Mouse (Mus musculus) limb, embryonic 15.5 days (tissue): ENCODE results near the gene Nsmce1. TPM values are rescaled to one million over a fixed set of nuclear protein-coding genes. Genes with fewer than 3 reads are reported as not detected.
A peak's percentile ranks its signal among the peaks of the same experiment; 100 is the strongest.

ENCODE experiments used
- ATAC-seq: fragments of 200-750 bp; cut with Nextera tagmentation; 2 replicates; pipeline ENCODE4 v1.8.0; 2017; ENCODE audit warnings: low read depth, moderate TSS enrichment; ENCODE audit not compliant: insufficient number of reproducible peaks, low FRiP score, low TSS enrichment
- H3K27ac ChIP-seq: fragments of 300-500 bp; sonication (generic); 2 replicates; pipeline ENCODE4 v1.5.1; 2015; ENCODE audit warnings: moderate library complexity, mild to moderate bottlenecking, inconsistent platforms
- H3K27me3 ChIP-seq: fragments of 300-500 bp; sonication (generic); 2 replicates; pipeline ENCODE4 v1.6.1; 2015; ENCODE audit warnings: inconsistent platforms
- H3K36me3 ChIP-seq: fragments of 300-500 bp; sonication (generic); 2 replicates; pipeline ENCODE4 v1.6.1; 2015; ENCODE audit warnings: inconsistent platforms
- H3K4me1 ChIP-seq: fragments of 300-500 bp; sonication (generic); 2 replicates; pipeline ENCODE4 v1.6.1; 2015; ENCODE audit warnings: inconsistent platforms
- H3K4me2 ChIP-seq: fragments of 300-500 bp; sonication (generic); 2 replicates; pipeline ENCODE4 v1.6.1; 2015; ENCODE audit warnings: mild to moderate bottlenecking, inconsistent platforms
- H3K4me3 ChIP-seq: fragments of 300-500 bp; sonication (generic); 2 replicates; pipeline ENCODE4 v1.5.1; 2015; ENCODE audit warnings: mild to moderate bottlenecking, inconsistent platforms
- H3K9ac ChIP-seq: fragments of 300-500 bp; sonication (generic); 2 replicates; pipeline ENCODE4 v1.6.1; 2015; ENCODE audit warnings: inconsistent platforms
- H3K9me3 ChIP-seq: fragments of 300-500 bp; sonication (generic); 2 replicates; pipeline ENCODE4 v1.6.1; 2016; ENCODE audit warnings: inconsistent platforms
- WGBS: fragments of 180-500 bp; shearing (Covaris S2); methylation state at CpG from one replicate; pipeline ENCODE4 v1.1.7; 2015; 5-methylcytosine and 5-hydroxymethylcytosine counted together
- polyA plus RNA-seq: library from polyadenylated mRNA; unstranded; fragments of >200 nt; fragmentation: Nextera tagmentation; extraction: Ambion mirVana; gene quantifications from 2 replicates; pipeline ENCODE4 v1.2.1, GENCODE M21; 2015

The Nsmce1 gene
- polyA plus RNA-seq, 1 experiment from 2014 or later: 102 TPM

DNA sequence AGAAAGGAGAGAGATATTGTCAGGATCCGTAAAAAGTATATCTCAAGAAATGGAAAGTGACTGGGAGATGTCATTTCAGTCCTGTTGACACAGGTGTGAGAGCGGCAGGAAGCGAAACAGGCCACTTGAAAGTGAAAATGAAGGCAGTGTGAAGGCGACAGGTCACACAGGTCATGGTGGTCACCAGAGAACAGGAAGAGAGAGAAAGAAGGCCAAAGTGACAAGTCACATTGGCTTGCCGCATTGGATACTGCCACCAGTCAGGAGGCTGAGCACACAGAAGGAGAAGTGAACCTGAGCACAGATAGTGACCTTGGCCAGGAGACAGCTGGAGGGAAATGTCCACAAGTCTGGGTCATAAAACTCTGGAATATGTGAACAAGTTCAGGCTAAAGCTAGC is 20.0 kb upstream of the Nsmce1 start:
- no peak for ATAC-seq
- no peaks in the 10 kb centered on the region for H3K9me3 ChIP-seq
- H3K27me3 ChIP-seq: no peaks in the 10 kb centered on the region
- H3K4me3 ChIP-seq: no peak overlapping the region
- H3K9ac ChIP-seq: no peak overlapping the region
- 82% methylated on average over 5 of the region's 5 CpGs for WGBS
- no peak overlapping the region for H3K4me2 ChIP-seq
- no peaks in the 10 kb centered on the region for H3K36me3 ChIP-seq
- peaks cover 18% of the 10 kb centered on the region for H3K4me1 ChIP-seq
- no peak overlapping the region for H3K27ac ChIP-seq

- Histone ChIP-seq H3K4me3 (no peak overlapping the region), H3K4me2 (no peak overlapping the region), H3K9ac (no peak overlapping the region), H3K9me3 (no peaks in the 10 kb centered on the region), H3K4me1 (no peaks in the 10 kb centered on the region), H3K27ac (no peak overlapping the region), H3K36me3 (no peaks in the 10 kb centered on the region), H3K27me3 (no peaks in the 10 kb centered on the region)
- no peak for ATAC-seq
- WGBS: 78% methylated on average over 2 of the region's 2 CpGs
Observed at GRCm38 (mm10) chr7:125507279-125507678, 15.9 kb upstream of the Nsmce1 start.

GRCm38 (mm10) chr7:125505568-125505967 is 14.2 kb upstream of the Nsmce1 start:
- no peaks in the 10 kb centered on the region for H3K36me3 ChIP-seq
- no peak overlapping the region for H3K27ac ChIP-seq
- H3K9me3 ChIP-seq: no peaks in the 10 kb centered on the region
- WGBS: 83% methylated on average over 10 of the region's 10 CpGs
- no peak overlapping the region for H3K4me2 ChIP-seq
- no peak overlapping the region for H3K9ac ChIP-seq
- H3K4me3 ChIP-seq: no peak overlapping the region
- no peaks in the 10 kb centered on the region for H3K4me1 ChIP-seq
- no peak for ATAC-seq
- H3K27me3 ChIP-seq: no peaks in the 10 kb centered on the region

DNA sequence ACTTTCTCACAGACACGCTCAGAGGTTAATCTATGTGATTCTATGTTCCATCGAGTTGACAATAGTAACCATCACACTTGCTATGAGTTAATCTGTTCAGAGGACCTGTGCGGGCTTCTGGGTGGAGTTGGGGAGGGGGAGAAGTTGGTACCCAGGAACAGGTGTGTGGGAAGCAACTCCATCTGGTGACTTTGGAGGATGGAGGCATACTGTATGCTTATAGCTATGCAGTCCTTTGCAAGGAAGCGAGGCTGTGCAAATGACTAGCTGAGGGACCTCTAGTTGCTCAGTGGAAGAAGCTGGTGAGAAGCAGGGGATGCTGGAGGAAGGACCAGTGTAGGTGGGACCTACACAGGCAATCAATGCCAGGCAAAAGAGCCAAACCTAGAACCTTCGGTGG is 13.2 kb upstream of the Nsmce1 start:
- H3K9ac ChIP-seq: no peak overlapping the region
- H3K36me3 ChIP-seq: no peaks in the 10 kb centered on the region
- no peak overlapping the region for H3K4me3 ChIP-seq
- H3K9me3 ChIP-seq: no peaks in the 10 kb centered on the region
- WGBS: 86% methylated on average over 5 of the region's 5 CpGs
- no peak for ATAC-seq
- H3K4me1 ChIP-seq: peaks cover 5% of the 10 kb centered on the region
- H3K4me2 ChIP-seq: no peak overlapping the region
- H3K27me3 ChIP-seq: no peaks in the 10 kb centered on the region
- H3K27ac ChIP-seq: no peak overlapping the region

DNA sequence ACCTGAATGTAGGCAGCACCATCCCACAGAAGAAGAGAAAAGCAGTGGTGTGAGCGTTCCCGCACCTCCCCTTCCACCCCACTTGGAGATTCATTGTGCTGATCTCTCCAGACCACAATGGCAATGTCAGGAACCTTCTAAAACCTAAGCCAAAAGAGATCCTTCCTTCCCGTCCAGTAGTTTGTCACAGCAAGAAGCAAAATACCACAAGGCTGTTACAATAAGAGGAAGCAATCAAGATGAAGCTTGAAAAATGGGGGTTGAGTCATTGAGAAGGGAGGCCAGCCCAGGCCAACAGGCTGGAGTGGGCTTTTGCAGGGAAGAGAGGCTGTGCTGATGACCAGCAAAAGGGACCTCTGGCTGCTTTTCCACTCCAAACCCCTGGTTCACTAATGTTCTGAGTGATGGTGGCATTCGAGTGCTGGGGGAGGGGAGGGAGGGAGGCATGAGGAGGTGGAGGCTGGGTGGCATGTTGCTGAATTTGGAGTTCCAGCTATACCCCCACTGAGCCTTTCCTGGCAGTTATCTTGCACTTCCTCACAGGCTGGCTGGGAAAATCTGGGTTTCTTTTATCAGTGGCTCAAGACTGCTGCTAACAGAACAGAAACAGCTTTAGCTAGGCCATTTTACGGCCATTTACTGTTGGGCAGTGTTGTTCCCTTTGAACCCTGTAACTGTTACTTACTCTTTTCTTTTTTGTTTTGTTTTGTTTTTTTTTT is 12.1 kb upstream of the Nsmce1 start:
- 81% methylated on average over 5 of the region's 5 CpGs for WGBS
- no peak overlapping the region for H3K4me2 ChIP-seq
- H3K9me3 ChIP-seq: no peaks in the 10 kb centered on the region
- peaks cover 5% of the 10 kb centered on the region for H3K4me1 ChIP-seq
- no peak overlapping the region for H3K27ac ChIP-seq
- no peak overlapping the region for H3K9ac ChIP-seq
- H3K36me3 ChIP-seq: no peaks in the 10 kb centered on the region
- no peak for ATAC-seq
- no peak overlapping the region for H3K4me3 ChIP-seq
- no peaks in the 10 kb centered on the region for H3K27me3 ChIP-seq

- H3K36me3 ChIP-seq: no peaks in the 10 kb centered on the region
- no peaks in the 10 kb centered on the region for H3K27me3 ChIP-seq
- no peak overlapping the region for H3K27ac ChIP-seq
- WGBS: 90% methylated on average over 7 of the region's 7 CpGs
- ATAC-seq: no peak
- no peak overlapping the region for H3K9ac ChIP-seq
- peaks cover 5% of the 10 kb centered on the region for H3K4me1 ChIP-seq
- H3K4me2 ChIP-seq: no peak overlapping the region
- H3K9me3 ChIP-seq: no peaks in the 10 kb centered on the region
- no peak overlapping the region for H3K4me3 ChIP-seq
Observed at GRCm38 (mm10) chr7:125500879-125501278, 9.5 kb upstream of the Nsmce1 start.

DNA sequence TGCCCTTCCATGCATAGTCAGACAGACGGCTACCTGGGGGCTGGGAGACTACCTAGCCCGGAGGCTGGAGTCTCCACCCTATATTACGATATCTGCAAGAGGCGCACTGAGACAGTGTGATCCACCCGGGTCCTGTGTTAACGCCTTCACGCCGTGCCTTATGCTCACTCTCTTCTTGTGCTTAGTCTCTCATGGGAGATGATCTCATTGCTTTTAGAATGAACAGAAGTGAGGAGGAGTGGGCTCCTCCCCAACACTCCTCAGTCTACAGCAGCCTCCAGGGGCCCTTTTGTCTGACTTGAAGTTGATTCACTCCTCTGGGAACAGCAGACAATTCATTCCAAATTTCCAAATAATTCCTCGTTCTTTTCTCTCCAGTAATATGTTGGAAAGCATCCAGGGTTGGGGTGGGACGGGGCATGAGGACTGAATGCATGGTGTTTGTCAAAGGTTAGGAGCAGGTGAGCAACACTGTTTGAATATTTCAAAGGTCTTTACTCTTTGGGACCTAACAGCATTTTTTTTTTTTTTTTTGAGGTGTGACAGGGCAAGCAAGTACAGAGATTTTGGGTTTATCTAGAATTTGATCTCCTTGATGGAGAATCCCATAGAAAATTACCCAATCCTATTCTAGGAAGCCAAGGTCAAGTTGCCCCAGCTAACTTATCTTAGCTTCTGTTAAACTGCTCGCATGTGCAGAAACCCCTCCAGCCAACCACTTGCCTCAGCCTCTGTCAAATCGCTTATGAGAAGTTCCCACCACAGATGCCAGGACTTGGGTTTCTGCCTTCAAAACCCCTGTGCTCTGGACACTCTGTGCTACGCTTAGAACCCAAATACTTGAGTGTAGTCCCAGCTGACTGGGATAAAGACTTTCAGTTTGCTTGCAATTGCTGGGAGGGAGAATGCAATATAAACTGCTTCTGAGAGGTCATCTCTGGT is 8.8 kb upstream of the Nsmce1 start:
- Histone ChIP-seq H3K4me1 (peaks cover 5% of the 10 kb centered on the region), H3K4me2 (no peak overlapping the region), H3K4me3 (no peak overlapping the region), H3K27me3 (no peaks in the 10 kb centered on the region), H3K27ac (no peak overlapping the region), H3K9ac (no peak overlapping the region), H3K36me3 (no peaks in the 10 kb centered on the region), H3K9me3 (no peaks in the 10 kb centered on the region)
- ATAC-seq: no peak
- 62% methylated on average over 13 of the region's 13 CpGs for WGBS

GRCm38 (mm10) chr7:125495864-125496440 is 4.6 kb upstream of the Nsmce1 start:
- ATAC-seq: no peak
- H3K9me3 ChIP-seq: no peaks in the 10 kb centered on the region
- H3K9ac ChIP-seq: no peak overlapping the region
- H3K36me3 ChIP-seq: no peaks in the 10 kb centered on the region
- WGBS: 80% methylated on average over 6 of the region's 6 CpGs
- no peaks in the 10 kb centered on the region for H3K27me3 ChIP-seq
- no peak overlapping the region for H3K4me3 ChIP-seq
- H3K27ac ChIP-seq: no peak overlapping the region
- H3K4me1 ChIP-seq: peaks cover 15% of the 10 kb centered on the region
- H3K4me2 ChIP-seq: no peak overlapping the region

DNA sequence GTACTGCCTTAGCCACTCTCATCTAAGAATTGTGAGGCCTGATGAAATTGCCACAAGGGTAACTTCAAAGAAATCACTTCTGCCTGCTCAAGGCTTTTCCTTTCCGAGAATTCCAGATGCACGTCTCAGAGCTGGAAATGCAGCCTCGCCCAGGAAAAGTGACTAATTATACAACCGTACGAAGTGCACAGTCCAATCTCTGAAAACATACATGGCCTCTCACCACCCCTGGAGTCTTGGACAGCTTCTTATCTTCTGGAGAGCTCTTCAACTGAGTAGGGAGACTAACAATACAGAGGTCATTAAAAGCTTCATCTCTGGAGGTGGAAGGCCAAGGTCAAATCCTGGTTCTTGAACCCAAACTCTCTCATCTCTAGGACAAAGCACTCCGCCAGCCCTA is 1.2 kb upstream of the Nsmce1 start:
- ATAC-seq: no peak
- H3K9ac ChIP-seq: no peak overlapping the region
- H3K27ac ChIP-seq: no peak overlapping the region
- no peak overlapping the region for H3K4me3 ChIP-seq
- peaks cover 21% of the 10 kb centered on the region for H3K4me1 ChIP-seq
- no peaks in the 10 kb centered on the region for H3K27me3 ChIP-seq
- no peaks in the 10 kb centered on the region for H3K36me3 ChIP-seq
- H3K4me2 ChIP-seq: no peak overlapping the region
- WGBS: 68% methylated on average over 6 of the region's 6 CpGs
- H3K9me3 ChIP-seq: no peaks in the 10 kb centered on the region

- Histone ChIP-seq H3K27me3 (no peaks in the 10 kb centered on the region), H3K36me3 (0 out of 2 replicates have a peak, but pooled peaks cover under 1% of the 10 kb centered on the region), H3K4me2 (peak overlapping the region; percentile 68), H3K9me3 (no peaks in the 10 kb centered on the region), H3K9ac (peak overlapping the region; percentile 50), H3K4me1 (peaks cover 21% of the 10 kb centered on the region), H3K27ac (peak overlapping the region; percentile 87), H3K4me3 (peak overlapping the region; percentile 62)
- WGBS: 24% methylated on average over 12 of the region's 12 CpGs
- ATAC-seq: no peak
Observed at GRCm38 (mm10) chr7:125491760-125492159, 364 bp upstream of the Nsmce1 start.

GRCm38 (mm10) chr7:125489636-125490035 is 1.8 kb downstream of the Nsmce1 start:
- 96% methylated on average over 2 of the region's 2 CpGs for WGBS
- Histone ChIP-seq H3K9ac (no peak overlapping the region), H3K27ac (no peak overlapping the region), H3K4me1 (peaks cover 21% of the 10 kb centered on the region), H3K36me3 (peaks cover 22% of the 10 kb centered on the region), H3K4me3 (no peak overlapping the region), H3K9me3 (no peaks in the 10 kb centered on the region), H3K4me2 (no peak overlapping the region), H3K27me3 (no peaks in the 10 kb centered on the region)
- no peak for ATAC-seq

- 89% methylated on average over 6 of the region's 6 CpGs for WGBS
Observed at GRCm38 (mm10) chr7:125488706-125489105, 2.7 kb downstream of the Nsmce1 start.

More at GRCm38 (mm10) chr7:125488706-125489105, 2.7 kb downstream of the Nsmce1 start:
- no peak overlapping the region for H3K27ac ChIP-seq
- no peak overlapping the region for H3K9ac ChIP-seq
- H3K4me1 ChIP-seq: peaks cover 21% of the 10 kb centered on the region
- H3K4me3 ChIP-seq: no peak overlapping the region
- no peak for ATAC-seq
- no peaks in the 10 kb centered on the region for H3K27me3 ChIP-seq
- no peak overlapping the region for H3K4me2 ChIP-seq
- H3K9me3 ChIP-seq: no peaks in the 10 kb centered on the region
- peaks cover 29% of the 10 kb centered on the region for H3K36me3 ChIP-seq
